Mouse (Mus musculus) erythroblast, adult 5-6 weeks (primary cell): ENCODE results near the gene Selenoo. TPM values are rescaled to one million over a fixed set of nuclear protein-coding genes. Genes with fewer than 3 reads are reported as not detected.

ENCODE experiments used
- ATAC-seq: replicated peaks from 2 replicates; pipeline ENCODE4 v1.8.0; 2016; ENCODE audit warnings: moderate number of reproducible peaks, mild to moderate bottlenecking, moderate TSS enrichment, inconsistent platforms; ENCODE audit not compliant: poor library complexity, low FRiP score, severe bottlenecking
- total RNA-seq, 2 experiments: library from RNA; stranded (forward) in 1 of 2; stranded (reverse) in 1 of 2; fragments of 150-400 nt in 1 of 2; fragments of 200-764, 138-1000 nt in 1 of 2; gene quantifications; 2 replicates each; pipeline versions ENCODE4 v1.2.3 to v1.2.4; 2015 to 2017; ENCODE audit warnings: low replicate concordance in 2 of 2

Selenoo gene
- total RNA-seq, 2 experiments from 2014 or later = 3.8 to 5.9 TPM

GRCm38 (mm10) chr15:89122649-89123366, 33.9 kb downstream of the Selenoo start, which contains the start of gene Tubgcp6:
Tubgcp6 (minus strand) TSS chr15:89123112.
- ATAC-seq = peak; percentile 91

GRCm38 (mm10) chr15:89123595-89123994, 34.7 kb downstream of the Selenoo start:
- no peak for ATAC-seq

GRCm38 (mm10) chr15:89124312-89124711, 35.4 kb downstream of the Selenoo start:
- ATAC-seq = no peak

GRCm38 (mm10) chr15:89125351-89125750, 36.5 kb downstream of the Selenoo start:
- no peak for ATAC-seq

GRCm38 (mm10) chr15:89126622-89127021, 37.7 kb downstream of the Selenoo start:
- ATAC-seq = no peak

- ATAC-seq = no peak
These were observed 38.6 kb downstream of the Selenoo start for GRCm38 (mm10) chr15:89127364-89127940.

- peak; percentile 90 for ATAC-seq
These were observed 39.8 kb downstream of the Selenoo start, which contains the start of gene Hdac10 for GRCm38 (mm10) chr15:89128382-89129350. Hdac10 (minus strand) TSS chr15:89128700.

GRCm38 (mm10) chr15:89130245-89130644, 41.4 kb downstream of the Selenoo start:
- no peak for ATAC-seq

- no peak for ATAC-seq
These were observed 42.4 kb downstream of the Selenoo start for GRCm38 (mm10) chr15:89131316-89131715.

- no peak for ATAC-seq
These were observed 47.7 kb downstream of the Selenoo start for GRCm38 (mm10) chr15:89136461-89137155.

GRCm38 (mm10) chr15:89137378-89138045, 48.6 kb downstream of the Selenoo start:
- no peak for ATAC-seq

GRCm38 (mm10) chr15:89138046-89138405, 49.1 kb downstream of the Selenoo start:
- no peak for ATAC-seq

GRCm38 (mm10) chr15:89138531-89138930, 49.6 kb downstream of the Selenoo start:
- ATAC-seq = no peak

GRCm38 (mm10) chr15:89140048-89140658, 51.3 kb downstream of the Selenoo start:
- ATAC-seq = no peak

GRCm38 (mm10) chr15:89140659-89141252, 51.9 kb downstream of the Selenoo start, which contains the start of gene Mapk12:
Mapk12 (minus strand) TSS chr15:89140703.
- ATAC-seq = no peak

- ATAC-seq = no peak
These were observed 52.6 kb downstream of the Selenoo start for GRCm38 (mm10) chr15:89141443-89141842.

- ATAC-seq = no peak
These were observed 53.0 kb downstream of the Selenoo start for GRCm38 (mm10) chr15:89141905-89142304.

- ATAC-seq = no peak
These were observed 54.2 kb downstream of the Selenoo start for GRCm38 (mm10) chr15:89143134-89143533.
